Comparison of ENCODE assay signal across 27 mouse cellular contexts in the genomic region with DNA sequence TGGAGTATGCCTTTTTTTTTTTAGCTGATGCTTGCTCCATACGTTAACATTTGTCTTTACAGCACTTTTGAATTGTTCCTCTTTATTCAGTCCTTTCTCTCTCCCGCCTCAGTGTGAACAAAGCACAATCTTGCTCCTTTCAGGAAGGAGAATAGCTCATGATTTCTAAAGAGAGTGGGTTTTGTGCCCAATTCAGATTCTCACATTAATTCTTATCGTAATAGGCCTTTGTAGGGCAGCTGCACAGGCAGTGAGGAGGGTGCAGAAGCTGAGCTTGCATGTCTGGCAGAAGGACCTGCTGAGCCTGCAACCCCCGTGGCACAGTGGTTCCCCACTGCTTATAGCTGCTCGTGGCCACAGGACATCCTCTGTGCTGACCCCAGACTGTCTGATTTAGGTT.
"Had no signal": no experiment of that assay in that cellular context is flagged by ENCODE, and none has a peak within 500 bp of the region (broad histone marks: within the 10 kb centered on the region; RNA-seq: fewer than 3 reads in every experiment).

No protein-coding gene starts in this region.

- H3K9ac ChIP-seq: heart, embryonic 12.5 days; hindbrain, embryonic 12.5 days; hindbrain, embryonic 14.5 days; intestine, embryonic 15.5 days; limb, embryonic 12.5 days; liver, embryonic 13.5 days had no signal

- H3K27me3 ChIP-seq: heart, embryonic 12.5 days; hindbrain, embryonic 12.5 days; intestine, embryonic 15.5 days; liver, embryonic 13.5 days had no signal

- H3K36me3 ChIP-seq: heart, embryonic 10.5 days; heart, embryonic 12.5 days; hindbrain, embryonic 10.5 days; hindbrain, embryonic 12.5 days; intestine, embryonic 15.5 days; limb, embryonic 10.5 days; limb, embryonic 12.5 days; liver, embryonic 13.5 days had no signal

- ATAC-seq: hindbrain, embryonic 16.5 days; inflammation-experienced regulatory T-cells, adult 6 months; intestine, embryonic 15.5 days; intestine, postnatal 0 days had no signal

- H3K9me3 ChIP-seq: heart, embryonic 10.5 days; heart, embryonic 12.5 days; hindbrain, embryonic 10.5 days; hindbrain, embryonic 12.5 days; intestine, embryonic 15.5 days; limb, embryonic 10.5 days; liver, embryonic 13.5 days had no signal

- H3K4me1 ChIP-seq: hindbrain, embryonic 10.5 days; hindbrain, embryonic 12.5 days; intestine, embryonic 15.5 days; liver, embryonic 13.5 days had no signal

- DNase-seq: gastrocnemius, adult 2 months; gastrocnemius, postnatal 10 days; gastrocnemius, postnatal 25 days; heart, adult 18-20 months; heart, postnatal 10 days; heart, postnatal 4 days; kidney, adult 18-20 months; kidney, adult 8-10 months; kidney, postnatal 10 days; kidney, postnatal 25 days; kidney, postnatal 4 days; liver; liver, embryonic 13.5 days had no signal

- H3K4me3 ChIP-seq: gastrocnemius, adult 2 months; heart, embryonic 10.5 days; heart, embryonic 12.5 days; hindbrain, embryonic 10.5 days; hindbrain, embryonic 12.5 days; intestine, embryonic 15.5 days; layer of hippocampus, adult 2 months; left cerebral cortex, adult 2 months; limb, embryonic 10.5 days; limb, embryonic 12.5 days; liver, embryonic 13.5 days had no signal

- H3K27ac ChIP-seq: gastrocnemius, adult 2 months; heart, embryonic 10.5 days; hindbrain, embryonic 10.5 days; hindbrain, embryonic 12.5 days; hindbrain, embryonic 14.5 days; intestine, embryonic 15.5 days; left cerebral cortex, adult 2 months; limb, embryonic 10.5 days; limb, embryonic 12.5 days; liver, embryonic 13.5 days had no signal

- H3K4me2 ChIP-seq: heart, embryonic 12.5 days; hindbrain, embryonic 12.5 days; hindbrain, embryonic 14.5 days; intestine, embryonic 15.5 days; limb, embryonic 12.5 days; liver, embryonic 11.5 days; liver, embryonic 13.5 days had no signal
